Mouse (Mus musculus) spleen, postnatal 36 days (tissue): ENCODE data around the gene Olfr465-ps1.

Source experiments
- DNase-seq, 2 experiments: peaks; one replicate each; pipeline ENCODE4 v3.0.0; 2022; ENCODE audit warnings: low spot score in 2 of 2, mixed read lengths in 1 of 2

Olfr465-ps1 gene

DNA sequence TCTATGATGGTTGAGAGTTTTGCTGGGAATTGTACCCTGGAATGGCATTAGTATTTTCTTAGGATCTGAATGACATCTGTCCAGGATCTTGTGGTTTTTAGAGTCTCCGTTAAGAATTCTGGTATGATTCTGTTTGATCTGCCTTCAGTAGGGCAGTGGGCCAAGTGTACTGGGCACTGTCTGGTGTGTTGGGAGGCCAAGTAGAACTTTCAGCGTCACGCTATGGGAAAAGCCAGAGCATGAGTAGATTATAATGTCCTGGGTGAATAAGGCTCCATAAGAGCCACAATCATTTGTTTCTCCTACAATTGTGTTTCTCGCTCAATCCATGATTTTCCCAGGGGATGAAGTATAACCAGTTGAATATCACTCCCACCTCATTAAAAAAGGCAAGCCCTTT is at the start of gene Olfr465-ps1:
Olfr465-ps1 (plus strand) TSS at position 301 of the 400 bp plus-strand sequence.
- DNase-seq: no peak

DNA sequence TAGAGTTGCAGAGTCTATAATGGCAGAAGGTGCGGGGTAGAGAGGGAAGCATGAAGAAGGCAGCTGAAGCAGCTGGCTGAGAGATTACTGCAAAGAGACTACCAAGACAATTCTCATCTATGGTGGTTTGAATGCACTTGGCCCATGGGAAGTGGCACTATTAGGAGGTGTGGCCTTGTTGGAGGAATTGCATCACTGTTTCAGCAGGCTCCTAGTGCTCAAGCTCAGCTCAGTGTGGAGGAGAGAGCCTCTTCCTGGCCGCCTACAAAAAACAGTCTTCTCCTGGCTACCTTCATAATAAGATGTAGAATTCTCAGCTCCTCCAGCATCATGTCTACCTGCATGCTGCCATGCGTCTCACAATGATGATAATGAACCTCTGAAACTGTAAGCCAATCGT is 42.0 kb upstream of the Olfr465-ps1 start:
- DNase-seq: no peak

DNA sequence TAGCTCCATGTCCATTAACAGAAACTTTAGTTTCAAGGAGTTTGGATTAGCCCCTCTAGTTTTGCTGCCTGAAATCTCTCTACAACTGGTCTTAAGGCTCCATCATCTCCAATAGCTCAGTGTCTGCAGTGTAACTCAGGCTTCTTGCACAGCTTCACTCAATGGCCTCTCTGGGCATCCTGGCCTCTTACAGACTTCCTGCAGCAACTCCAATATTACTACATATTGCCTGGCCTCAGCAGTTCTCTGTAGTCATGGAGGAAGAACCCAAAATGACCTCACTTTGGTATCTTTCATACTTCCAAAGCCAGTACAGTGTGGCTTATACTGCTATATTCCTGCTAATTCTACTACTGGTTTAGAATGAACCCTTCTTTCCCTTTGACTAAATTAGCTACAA is 40.9 kb upstream of the Olfr465-ps1 start:
- DNase-seq: no peak

DNA sequence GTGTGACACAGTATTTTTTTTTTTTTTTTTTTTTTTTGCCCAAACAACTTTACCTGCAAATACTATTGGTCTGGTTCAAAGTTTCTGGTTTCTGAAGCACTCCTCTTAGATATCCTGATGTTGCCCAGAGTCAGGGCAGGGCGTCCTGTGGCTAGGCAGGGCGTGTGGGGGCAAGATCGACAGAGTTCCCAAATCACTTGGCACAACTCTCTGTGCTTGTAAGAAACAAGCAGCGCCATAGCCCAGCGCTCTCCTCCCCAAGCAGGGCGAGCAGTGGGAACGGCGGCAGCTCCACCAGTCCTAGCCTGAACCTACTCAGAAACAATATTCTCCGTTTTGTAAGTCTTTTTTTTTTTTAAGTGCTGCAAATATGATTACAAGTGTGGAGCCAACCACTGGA is 37.2 kb upstream of the Olfr465-ps1 start:
- no peak for DNase-seq

DNA sequence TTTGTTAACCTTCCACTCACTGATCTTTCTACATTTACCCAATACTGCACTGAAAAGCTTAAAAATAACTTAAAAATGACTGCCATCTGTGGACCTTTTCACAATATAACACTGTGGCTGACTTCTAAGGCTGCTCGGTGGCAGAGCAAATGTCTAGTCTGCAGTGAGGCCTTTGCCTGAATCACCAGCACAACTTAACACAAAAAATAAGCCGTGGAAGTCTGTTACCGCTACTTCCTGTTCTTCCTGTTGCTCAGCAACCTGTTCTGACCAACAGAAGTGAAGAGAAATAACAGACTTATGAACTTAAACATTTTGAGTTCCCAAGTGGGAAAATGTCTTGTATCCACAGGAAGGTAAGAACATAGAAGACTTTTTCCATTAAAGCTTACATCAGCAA is 36.7 kb upstream of the Olfr465-ps1 start:
- DNase-seq: no peak

DNA sequence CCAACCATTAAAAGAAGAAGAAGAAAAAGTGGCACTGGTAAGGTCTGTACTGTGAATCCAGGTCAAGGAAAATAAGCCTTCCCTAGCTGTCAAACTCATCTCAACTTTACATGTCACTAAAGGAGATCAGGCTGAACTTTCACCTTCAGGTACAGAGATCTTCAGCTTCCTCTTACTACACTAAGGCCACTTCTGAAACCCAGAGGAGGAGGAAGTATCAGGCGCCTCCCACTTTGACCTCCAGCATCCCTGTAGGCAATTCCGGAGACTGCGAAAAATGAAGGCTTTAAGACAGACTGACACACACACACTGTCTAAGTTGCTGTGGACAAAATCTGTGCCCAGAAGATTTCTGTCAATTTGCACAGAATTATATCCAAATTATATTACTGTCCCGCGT is 25.9 kb upstream of the Olfr465-ps1 start:
- DNase-seq: peak; percentile 49 to 54

DNA sequence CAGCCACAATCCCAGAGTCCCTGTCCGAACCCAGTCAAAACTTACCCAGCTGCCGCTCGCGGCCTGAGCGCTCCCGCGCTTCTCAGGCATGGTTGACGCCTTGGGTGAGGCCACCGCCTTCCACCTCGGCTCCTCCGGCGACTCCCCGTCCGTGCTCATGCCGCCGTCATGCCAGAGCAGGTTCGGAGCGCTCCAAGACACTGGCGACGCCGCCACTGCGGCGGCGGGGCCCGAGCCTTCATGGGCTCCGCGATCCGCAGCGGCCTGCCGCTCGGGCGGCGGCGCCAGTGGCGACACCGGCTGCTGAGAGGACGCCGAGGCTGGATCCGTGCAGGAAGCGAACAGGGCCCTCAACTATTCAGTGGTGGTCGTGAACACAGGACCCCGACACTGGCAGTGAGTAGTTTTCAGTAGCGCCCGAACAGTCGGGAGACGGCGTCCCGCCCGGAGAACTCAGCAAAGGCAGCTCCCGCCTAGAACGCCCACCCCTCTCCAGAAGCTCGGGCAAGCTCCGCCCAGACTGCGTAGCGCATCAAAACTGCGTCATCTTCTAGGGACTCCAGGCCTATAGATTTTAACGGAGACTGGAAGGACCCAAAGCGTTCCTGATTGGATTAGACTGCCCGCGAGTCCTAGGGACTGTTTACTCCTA is 25.3 kb upstream of the Olfr465-ps1 start, which contains the start of gene Mfsd14b:
Mfsd14b (minus strand) TSS at position 517 of the 652 bp plus-strand sequence.
- DNase-seq: peak; percentile 84 to 88

DNA sequence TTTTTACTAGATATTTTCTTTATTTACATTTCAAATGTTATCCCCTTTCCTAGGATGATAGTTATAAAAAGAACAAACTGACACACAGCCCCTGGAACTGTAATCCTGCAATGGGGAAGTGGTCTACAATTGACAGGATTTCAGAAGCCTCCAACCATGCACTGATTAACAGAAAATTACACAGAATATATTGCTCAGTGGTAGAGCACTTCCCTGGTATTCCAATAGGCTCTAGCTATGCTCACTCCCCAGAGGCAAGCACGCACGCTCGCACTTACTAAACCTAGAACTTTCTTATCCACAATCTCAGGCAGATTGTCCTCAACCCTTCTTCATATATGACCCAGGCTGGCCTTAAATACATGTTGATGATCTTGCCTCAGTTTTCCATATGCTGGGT is 24.6 kb upstream of the Olfr465-ps1 start:
- no peak for DNase-seq

DNA sequence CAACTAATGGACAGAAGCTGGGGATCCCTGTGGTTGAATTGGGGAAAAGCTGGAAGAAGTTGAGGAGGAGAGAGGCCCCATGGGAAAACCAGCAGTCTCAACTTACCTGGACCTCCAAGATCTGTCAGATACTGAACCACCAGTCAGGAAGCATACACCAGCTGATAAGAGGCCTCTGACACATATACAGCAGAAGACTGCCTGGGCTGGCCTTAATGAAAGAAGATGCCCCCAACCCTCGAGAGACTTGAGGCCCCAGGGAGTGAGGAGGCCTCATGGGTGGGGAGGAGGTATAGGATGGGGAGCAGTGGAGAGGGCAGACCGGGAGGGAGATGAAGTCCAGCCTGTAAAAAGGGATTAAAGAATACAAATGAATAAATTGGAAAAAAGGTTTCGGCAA is 16.9 kb upstream of the Olfr465-ps1 start:
- no peak for DNase-seq

DNA sequence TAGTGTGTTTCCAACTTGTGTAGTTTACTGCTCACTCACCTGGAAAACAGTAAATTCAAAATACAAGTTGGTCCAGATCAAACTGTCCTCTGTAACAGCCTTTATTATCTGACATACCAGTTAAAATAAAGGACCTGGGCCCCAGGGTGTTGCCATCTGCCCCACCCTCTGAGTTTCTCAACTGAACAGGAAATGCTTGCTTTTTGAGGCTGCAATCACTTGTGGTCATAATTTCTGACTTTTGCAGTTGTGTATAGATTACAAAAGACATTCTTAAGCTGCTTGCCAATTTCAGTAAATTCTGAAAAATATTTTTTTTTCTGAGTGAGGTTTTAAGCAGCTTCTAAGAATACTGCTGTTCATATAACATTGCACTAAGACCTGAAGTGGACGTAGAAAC is 15.8 kb upstream of the Olfr465-ps1 start:
- DNase-seq: peak in 1 of 2 experiments; percentile 18

DNA sequence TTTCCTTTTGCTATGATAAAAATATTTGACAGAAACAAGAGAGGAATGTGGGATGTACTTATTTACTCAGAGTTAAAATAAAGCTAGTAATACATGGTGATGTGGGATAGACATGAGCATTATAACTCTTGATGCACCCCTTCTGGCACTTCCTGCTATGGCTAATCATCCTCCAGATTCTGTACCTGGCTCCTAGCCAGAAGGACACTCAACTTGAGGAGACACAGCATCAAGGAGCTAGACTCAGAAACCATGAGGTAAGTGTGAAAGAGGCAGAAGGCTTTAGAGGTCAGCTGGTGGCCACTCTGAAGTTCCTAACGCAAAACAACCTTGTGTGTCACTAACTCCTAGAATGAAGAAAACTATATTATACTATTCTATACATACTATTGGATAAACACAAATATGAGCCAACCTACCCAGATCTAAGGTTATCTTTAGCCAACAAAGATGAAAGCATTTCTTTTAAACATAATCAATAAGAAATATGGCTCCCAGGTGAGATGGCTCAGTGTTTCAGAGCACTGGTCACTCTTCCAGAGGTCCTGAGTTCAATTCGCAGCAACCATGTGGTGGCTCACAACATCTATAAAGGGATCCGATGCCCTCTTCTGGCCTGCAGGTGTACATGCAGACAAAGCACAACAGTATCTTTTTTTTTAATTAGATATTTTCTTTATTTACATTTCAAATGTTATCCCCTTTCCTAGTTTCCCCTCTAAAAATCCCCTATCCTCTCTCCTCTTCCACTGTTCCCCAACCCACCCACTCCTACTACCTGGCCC is 10.6 kb upstream of the Olfr465-ps1 start:
- no peak for DNase-seq

DNA sequence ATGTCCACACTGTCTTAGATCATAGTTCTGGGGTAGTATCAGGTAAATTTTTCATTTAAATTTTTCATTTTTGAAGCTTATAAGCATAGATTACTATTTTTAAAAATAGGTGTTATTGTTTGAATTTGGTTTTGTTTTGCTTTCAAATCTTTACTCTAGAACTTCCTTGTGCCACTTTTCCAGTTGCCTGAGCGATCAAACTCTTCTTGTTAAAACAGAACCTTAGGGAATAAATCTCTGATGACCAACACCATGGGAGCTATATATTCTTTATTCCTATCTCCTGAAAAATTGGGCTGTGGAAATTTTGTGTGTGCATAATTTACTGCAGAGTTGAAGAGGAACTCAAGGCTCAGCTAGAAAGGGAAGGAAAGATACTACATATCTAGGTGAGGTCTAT is 12.1 kb downstream of the Olfr465-ps1 start, which contains the start of gene Olfr466:
Olfr466 (plus strand) TSS at position 301 of the 400 bp plus-strand sequence.
- DNase-seq: no peak

DNA sequence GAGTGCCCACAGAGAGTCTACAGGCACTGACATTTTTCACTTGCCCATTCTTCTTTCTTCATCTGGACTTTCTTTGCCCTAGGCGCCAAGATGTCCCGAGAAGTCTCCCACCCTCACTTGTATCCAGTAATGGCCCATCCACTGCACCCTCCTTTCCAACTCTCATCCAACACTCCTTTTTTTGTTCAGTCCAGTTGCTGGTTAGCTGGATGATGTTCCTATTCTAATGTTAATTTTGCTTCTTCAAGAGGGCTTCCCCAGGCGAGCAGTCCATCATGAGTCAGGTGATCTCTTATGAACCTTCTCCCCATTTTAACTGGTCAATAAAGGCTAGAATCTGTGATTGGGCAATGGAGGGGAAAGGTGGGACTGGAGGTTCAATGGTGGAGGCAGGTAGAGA is 36.2 kb downstream of the Olfr465-ps1 start:
- DNase-seq: no peak

DNA sequence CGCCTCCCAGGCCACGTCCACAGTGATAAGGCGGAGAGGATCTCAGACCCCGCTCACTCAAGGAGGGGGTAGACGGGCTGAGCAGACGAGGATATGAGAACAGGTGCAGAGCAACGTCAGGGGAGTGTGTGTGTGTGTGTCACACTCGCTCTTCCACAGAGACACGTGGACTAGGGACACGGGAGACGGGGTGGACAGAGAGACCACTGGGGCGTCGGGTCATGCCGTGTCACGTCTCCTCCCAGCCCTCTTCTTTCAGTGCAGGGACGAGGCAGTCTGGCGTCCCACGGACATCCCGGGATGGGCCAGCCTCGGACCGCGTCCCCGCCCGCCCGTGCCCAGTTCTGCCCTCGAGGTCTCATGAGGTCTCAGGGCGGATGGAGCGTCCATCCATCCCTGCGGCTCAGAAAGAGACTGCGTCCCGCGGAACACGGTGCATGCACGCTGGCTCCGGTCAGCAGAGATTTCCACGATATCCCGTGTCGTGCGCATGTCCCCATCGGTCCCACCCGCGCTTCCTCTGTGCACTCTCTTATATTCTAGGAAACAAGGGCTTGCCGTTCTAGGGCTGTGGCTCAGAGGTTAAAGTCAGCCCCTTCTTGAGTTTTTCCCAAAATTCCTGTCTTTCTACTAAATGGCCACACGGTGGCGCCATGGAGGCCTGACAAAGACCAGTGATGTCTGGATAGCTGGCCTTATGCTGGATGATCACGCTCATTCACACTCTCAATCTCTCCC is 38.0 kb downstream of the Olfr465-ps1 start:
- DNase-seq: peak in 1 of 2 experiments; percentile 4

DNA sequence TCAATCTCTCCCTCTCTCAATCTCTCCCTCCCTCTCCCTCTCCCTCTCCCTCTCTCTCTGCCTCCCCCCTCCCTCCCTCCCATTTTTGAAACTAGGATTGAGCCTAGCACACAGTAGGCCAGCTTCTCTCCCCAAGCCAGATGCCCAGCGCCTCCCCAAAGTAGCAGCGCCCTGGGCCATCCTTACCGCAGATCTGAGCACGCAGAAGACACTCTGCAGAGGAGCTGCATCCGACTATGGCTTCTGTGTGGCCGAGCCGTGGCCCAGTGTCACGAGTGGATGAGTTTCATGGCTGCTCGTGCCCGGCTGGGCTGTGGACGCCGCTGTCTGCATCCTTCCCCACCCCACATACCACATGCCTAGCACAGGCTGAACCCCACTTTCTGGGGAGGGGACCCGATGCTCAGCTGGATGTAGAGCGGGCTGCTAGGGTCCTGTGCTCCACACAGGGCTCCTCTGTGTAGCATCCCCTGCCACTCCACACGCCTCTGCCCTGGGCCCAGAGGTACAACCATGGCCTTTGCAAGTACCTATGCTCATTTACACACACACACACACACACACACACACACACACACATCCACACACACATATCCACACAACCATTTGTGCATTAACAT is 38.7 kb downstream of the Olfr465-ps1 start:
- DNase-seq: no peak
